Mouse (Mus musculus) ES-E14 (cell line): ENCODE results near the gene Hlcs.

ENCODE experiments used
- HCFC1 ChIP-seq: IDR thresholded peaks from 2 replicates; pipeline ENCODE4 v1.6.1; 2012; ENCODE audit warnings: low read length, inconsistent platforms, borderline replicate concordance; ENCODE audit not compliant: insufficient read depth
- MAFK ChIP-seq: IDR thresholded peaks from 2 replicates; pipeline ENCODE4 v1.6.1; 2014; ENCODE audit warnings: mild to moderate bottlenecking, low read depth, low read length, inconsistent platforms; ENCODE audit not compliant: insufficient read depth

GRCm38 (mm10) chr16:94360578-94361350, 47.4 kb upstream of the Hlcs start:
- TF ChIP-seq HCFC1 (no peak), MAFK (no peak)
